Mouse (Mus musculus) MN1 (cell line): ENCODE results near the gene Ocln.
"Not testable (repeated sequence)": the region's sequence is repeated elsewhere in the genome, so short reads cannot be mapped to it uniquely, and the experiment has no call there.

Experiments used
- DNase-seq: peaks from one replicate; pipeline ENCODE4 v3.0.0-alpha.2; 2016; ENCODE audit warnings: low spot score

The Ocln gene

GRCm38 (mm10) chr13:100544220-100544662 is 8.3 kb downstream of the Ocln start:
- no peak for DNase-seq

- DNase-seq, result no peak
Measured at GRCm38 (mm10) chr13:100543011-100543767, 9.3 kb downstream of the Ocln start.

GRCm38 (mm10) chr13:100536149-100536548 is 16.4 kb downstream of the Ocln start:
- DNase-seq, result no peak

GRCm38 (mm10) chr13:100532788-100533365 is 19.6 kb downstream of the Ocln start:
- DNase-seq, result no peak

GRCm38 (mm10) chr13:100526649-100527038 is 25.9 kb downstream of the Ocln start:
- DNase-seq, result no peak

- peak; percentile 62 for DNase-seq
Measured at GRCm38 (mm10) chr13:100525935-100526648, 26.4 kb downstream of the Ocln start.

GRCm38 (mm10) chr13:100524896-100525295 is 27.6 kb downstream of the Ocln start:
- no peak for DNase-seq

GRCm38 (mm10) chr13:100523698-100524097 is 28.8 kb downstream of the Ocln start:
- DNase-seq, result no peak

- DNase-seq, result no peak
Measured at GRCm38 (mm10) chr13:100521724-100522591, 30.6 kb downstream of the Ocln start.

GRCm38 (mm10) chr13:100519162-100519561 is 33.4 kb downstream of the Ocln start:
- DNase-seq, result no peak

GRCm38 (mm10) chr13:100518191-100518590 is 34.3 kb downstream of the Ocln start:
- no peak for DNase-seq

GRCm38 (mm10) chr13:100517652-100518153 is 34.8 kb downstream of the Ocln start:
- DNase-seq, result no peak

- DNase-seq, result peak; percentile 55
Measured at GRCm38 (mm10) chr13:100516213-100517105, 36.1 kb downstream of the Ocln start.

- no peak for DNase-seq
Measured at GRCm38 (mm10) chr13:100512792-100513191, 39.7 kb downstream of the Ocln start.

- DNase-seq, result no peak
Measured at GRCm38 (mm10) chr13:100511860-100512364, 40.6 kb downstream of the Ocln start.

GRCm38 (mm10) chr13:100511146-100511859 is 41.2 kb downstream of the Ocln start:
- DNase-seq, result no peak

GRCm38 (mm10) chr13:100499625-100500024 is 52.9 kb downstream of the Ocln start:
- DNase-seq, result not testable (repeated sequence)

GRCm38 (mm10) chr13:100495337-100495736 is 57.2 kb downstream of the Ocln start:
- no peak for DNase-seq

- DNase-seq, result not testable (repeated sequence)
Measured at GRCm38 (mm10) chr13:100494370-100494769, 58.1 kb downstream of the Ocln start.

- DNase-seq, result no peak
Measured at GRCm38 (mm10) chr13:100493313-100493712, 59.2 kb downstream of the Ocln start.
